Mouse (Mus musculus) kidney, adult 18-20 months (tissue): ENCODE results near the gene Rce1.
"Not testable (repeated sequence)": the region's sequence is repeated elsewhere in the genome, so short reads cannot be mapped to it uniquely, and the experiment has no call there.

Experiments used
- DNase-seq: peaks from one replicate; pipeline ENCODE4 v3.0.0; 2021

Rce1 gene

GRCm38 (mm10) chr19:4612181-4612961 lies 13.1 kb downstream of the Rce1 start:
- no peak for DNase-seq

GRCm38 (mm10) chr19:4610109-4610508 lies 15.3 kb downstream of the Rce1 start:
- DNase-seq: no peak

DNA sequence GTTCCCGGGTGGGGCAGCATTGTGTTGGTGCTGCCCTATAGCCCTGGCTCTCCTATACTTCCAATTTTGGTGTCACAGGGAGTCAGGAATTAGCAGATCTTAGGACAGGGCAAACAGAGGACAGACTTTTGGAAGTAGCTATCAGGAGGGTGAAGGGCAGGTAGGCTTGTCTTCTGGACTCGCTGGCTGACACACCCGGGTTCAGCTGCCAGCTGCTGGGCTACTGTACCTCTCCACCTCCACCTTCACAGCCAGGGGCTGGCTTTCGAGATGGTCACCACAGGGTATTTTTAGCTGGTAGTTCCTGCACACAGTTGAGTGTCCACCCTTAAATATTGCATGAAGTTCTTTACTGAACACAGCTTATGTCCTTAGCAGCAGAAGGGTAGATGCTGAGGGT lies 16.9 kb downstream of the Rce1 start:
- DNase-seq: no peak

DNA sequence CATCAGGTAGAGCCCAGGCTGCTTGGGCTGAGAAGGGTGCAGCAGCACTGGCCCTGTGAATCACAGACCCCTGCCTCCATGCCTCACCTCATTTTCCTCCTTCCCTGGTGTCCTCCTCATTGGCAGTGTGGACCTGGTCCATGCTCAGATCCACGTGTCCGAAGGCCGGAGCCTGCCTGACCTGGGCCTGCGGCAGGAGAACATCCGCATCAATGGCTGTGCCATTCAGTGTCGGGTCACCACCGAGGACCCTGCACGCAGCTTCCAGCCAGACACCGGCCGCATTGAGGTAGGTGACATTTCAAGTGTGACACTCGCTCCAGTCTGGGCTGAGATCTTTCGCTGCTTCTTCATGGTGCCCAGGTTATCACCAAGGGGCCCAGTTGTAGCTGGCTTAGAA lies 18.0 kb downstream of the Rce1 start:
- DNase-seq: no peak

DNA sequence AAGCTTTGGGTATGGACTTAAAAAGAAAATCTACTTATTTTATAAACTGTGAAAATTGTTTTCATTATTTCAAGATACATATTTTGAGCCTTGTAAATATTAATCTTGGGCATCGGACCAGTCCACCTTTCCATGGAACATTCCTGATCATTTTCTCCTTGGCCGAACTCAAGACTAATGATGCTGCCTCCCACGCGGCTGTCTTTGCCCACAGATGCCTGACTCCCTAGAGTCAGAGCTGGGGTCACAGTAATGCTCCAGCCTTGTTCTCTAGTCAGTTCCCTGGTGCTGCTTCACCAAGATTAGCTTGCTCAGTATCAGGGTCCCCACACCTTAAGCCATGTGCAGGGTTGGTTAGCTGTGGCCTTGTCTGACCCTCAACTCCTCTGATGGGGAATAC lies 19.8 kb downstream of the Rce1 start:
- no peak for DNase-seq

DNA sequence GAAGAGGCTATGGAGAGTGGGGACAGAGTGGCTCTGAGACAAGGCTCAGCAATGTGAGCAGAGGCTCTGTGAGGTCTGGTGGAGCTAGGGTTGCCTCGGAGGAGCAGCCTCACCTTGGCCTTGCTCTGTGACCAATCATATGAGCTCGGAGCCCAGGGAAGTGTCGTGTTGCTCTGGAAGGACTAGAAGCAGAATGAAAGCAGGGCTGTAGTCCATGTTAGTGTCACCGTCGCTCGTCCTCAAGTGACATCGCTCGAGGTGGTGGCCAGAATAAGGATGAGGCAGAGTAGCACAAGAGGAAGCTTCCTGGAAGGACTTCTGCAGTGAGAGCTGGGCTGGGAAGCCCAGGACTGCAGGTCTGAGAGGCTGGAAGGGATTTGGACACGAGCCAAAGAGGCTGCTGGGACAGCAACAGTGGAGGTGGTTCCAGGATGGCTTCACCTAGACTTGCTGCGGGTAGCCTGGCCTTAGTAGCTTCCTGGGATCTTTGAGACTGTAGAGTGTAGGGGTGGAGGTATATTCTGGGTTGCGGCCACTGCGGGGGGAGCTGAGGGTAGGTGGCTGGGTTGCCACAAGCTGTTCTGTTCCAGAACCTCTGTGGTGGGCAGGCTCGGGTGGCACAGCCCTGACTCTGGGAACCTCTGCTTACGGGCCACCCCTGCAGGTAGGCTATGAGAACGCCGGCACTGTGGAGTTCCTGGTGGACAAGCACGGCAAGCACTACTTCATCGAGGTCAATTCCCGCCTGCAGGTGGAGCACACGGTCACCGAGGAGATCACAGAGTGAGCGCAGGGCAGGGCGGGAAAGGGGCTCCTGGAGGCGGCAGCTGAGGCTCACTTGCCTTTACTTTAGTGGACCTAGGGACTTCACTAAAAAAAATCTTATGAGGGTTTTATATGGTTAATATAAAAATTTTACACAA lies 21.4 kb downstream of the Rce1 start:
- peak; percentile 67 for DNase-seq

- DNase-seq: no peak
Measured at GRCm38 (mm10) chr19:4602459-4602858, 23.0 kb downstream of the Rce1 start.

DNA sequence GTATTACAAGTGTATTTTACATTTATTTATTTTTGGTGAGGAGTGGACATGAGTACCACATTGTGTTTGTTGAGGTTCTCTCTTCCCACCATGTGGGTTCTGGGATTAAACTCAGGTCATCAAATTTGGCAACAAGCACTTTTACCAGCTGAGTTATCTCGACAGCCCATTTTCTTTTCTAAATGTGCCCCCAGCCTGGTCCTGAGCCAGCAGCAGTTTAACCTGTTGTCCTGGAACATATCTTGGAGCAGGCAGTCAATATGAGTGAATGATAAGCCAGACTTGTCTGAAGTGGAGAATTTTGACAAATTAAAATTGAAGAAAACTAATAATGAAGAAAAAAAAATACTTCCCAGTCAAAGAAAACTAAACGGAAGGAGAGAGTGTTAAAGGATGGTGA lies 29.4 kb downstream of the Rce1 start:
- DNase-seq: peak; percentile 49

DNA sequence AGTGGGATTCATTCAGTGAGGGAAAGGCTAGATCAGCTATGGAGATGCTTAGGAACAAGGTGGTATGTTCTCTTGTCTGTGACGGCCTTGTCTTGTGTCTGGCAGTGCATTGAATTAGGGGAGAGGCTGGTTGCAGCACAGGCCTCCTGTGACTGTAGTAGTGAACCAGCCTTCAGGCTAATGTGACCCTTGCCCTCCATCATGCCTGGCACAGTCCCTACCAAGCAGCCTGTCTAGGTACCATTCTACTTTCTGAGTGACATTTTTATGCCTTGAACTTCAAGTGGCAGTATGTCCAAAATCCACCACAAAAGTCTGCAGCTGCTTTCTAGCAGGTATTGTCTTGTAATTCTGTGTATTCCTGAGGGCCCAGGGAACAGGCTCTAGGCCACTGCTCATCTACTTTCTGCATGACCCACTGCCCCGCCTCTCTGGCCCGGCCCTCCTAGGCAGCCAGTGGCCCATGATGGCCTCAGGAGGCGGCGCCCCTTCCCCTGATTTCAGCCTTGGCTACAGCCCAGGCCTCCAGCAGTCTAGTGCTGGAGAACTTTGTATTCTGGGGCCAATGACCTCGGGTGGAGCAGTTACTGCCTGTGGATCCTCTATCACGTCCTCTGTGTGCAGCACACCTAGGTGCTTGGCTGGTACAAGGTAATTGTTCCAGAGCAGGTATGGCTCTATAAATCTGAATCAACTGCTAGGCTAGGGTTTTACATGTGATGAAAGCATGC lies 31.5 kb downstream of the Rce1 start:
- DNase-seq: peak; percentile 82

DNA sequence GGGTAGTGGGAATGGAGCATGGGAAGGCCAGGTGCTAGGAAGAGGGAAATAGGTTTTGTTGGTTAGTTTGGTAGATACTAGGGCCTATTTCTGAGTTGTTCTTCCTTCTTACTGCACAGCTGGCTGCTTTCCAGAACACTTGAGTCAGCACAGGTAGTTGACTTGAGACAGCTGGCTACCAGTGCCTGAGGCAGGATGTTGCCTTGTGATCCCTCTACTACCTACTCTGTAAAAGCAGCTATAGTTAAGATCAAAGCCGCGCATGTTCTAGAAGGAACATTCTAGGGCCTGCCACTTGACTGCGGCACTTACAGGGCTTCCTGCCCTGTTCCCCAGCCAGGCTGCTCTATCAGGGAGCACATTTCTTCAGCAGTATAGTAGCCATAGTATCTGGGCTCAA lies 35.4 kb downstream of the Rce1 start:
- DNase-seq: no peak

GRCm38 (mm10) chr19:4589081-4589480 lies 36.4 kb downstream of the Rce1 start:
- DNase-seq: no peak

DNA sequence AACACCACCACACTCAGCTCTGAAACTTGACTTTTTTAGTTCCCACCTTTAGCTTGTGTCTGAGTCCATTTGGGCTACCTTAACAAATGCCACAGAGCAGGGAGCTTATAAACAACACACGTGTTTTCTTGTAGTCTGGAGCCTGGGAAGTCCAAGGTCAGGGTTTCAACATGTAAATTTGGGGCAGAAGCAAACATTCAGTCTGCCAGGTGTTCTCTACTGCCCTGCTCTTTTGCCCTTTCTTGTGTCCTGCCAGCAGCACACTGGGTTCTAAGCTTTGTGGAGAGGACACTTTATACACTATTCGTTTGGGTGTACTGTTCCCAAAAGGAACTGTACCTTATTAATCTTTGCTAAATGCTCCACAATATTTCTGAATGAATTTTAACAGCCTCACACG lies 37.0 kb downstream of the Rce1 start:
- no peak for DNase-seq

- DNase-seq: no peak
Measured at GRCm38 (mm10) chr19:4587426-4587825, 38.0 kb downstream of the Rce1 start.

GRCm38 (mm10) chr19:4586783-4587182 lies 38.7 kb downstream of the Rce1 start:
- DNase-seq: not testable (repeated sequence)

- DNase-seq: no peak
Measured at GRCm38 (mm10) chr19:4583856-4584255, 41.6 kb downstream of the Rce1 start.

DNA sequence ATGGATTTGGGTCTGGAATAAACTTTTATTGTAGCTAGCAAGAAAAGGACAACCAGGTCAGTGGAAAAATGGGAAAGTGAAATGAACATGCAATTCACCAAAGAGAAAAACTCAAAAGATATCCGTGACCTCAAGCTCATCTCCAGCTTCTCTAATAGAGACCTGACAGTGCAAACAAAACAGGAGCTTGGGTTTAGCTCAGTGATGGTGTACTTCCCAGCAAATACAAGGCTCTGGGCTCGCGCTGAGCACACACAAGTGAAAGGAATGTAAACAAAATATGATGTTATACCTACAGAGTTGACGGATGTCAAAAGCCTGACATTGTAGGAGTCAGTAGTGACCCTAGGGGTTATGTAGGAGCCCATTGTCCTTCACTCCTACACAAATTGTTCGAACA lies 46.1 kb downstream of the Rce1 start:
- no peak for DNase-seq

- DNase-seq: no peak
Measured at GRCm38 (mm10) chr19:4578799-4579198, 46.6 kb downstream of the Rce1 start.

DNA sequence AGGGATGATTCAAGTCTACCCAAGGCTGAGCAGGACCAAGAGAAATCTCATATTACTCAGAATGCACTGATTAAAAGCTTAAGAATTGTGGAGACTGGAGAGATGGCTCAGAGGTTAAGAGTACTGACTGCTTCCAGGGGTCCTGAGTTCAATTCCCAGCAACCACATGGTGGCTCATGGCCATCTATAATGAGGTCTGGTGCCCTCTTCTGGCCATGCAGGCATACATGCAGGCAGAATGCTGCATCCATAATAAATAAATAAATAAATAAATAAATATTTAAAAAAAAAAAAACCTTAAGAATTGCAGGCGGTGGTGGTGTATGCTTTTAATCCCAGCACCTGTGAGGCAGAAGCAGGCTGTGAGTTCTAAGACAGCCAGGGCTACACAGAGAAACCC lies 52.2 kb downstream of the Rce1 start:
- DNase-seq: no peak
